Mouse (Mus musculus): ENCODE results near the gene Ccnl2. TPM values are rescaled to one million over a fixed set of nuclear protein-coding genes. Genes with fewer than 3 reads are reported as not detected.

Ccnl2 gene
- total and polyA plus RNA-seq, 3 experiments, result 46.1 to 103 (median 48.6) TPM

DNA sequence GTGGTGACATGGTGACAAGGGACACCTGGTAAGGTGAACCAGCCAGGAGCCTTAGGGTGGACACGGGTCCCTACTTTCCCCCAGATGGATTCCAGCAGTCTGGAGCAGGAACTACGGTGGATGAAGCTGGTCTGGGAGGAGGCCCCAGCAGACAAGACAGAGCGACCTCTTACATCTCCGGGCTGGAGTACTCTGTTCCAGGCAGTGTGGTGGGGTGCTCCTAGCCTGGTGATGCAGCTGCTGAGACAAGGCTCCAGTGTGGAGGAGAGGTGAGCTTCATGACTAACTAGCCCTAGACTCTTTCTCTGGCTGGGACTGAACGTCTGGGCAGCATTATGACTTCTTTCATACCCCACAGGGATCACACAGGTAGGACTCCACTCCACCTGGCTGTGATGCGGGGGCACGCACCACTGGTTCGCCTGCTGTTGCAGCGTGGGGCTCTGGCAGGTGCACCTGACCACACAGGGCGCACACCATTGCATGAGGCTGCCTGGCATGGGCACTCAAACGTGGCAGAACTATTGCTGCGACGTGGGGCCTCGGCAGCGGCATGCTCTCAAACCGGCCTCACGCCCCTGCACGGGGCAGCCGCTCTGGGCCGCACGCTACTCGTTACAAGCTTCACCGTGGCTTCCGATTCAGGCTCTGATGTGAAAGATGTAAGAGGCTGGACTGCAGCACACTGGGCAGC, 20.9 kb upstream of the Ccnl2 start:
- no peak for TF ChIP-seq POLR2AphosphoS2 (IDR thresholded peaks at IDR 0.05; ENCODE audit: low read length)
- no peak for TF ChIP-seq NRF1 (IDR thresholded peaks at IDR 0.05; ENCODE audit: insufficient read depth, low read depth, low read length, poor library complexity, severe bottlenecking)
- TF ChIP-seq GABPA (IDR thresholded peaks at IDR 0.05; ENCODE audit: low read depth, low read length), result no peak
- no peak for TF ChIP-seq ZC3H11A (IDR thresholded peaks at IDR 0.05; ENCODE audit: low read depth, low read length)
- no peak for TF ChIP-seq CTCF (IDR thresholded peaks at IDR 0.05 in 2 of 3, conservative IDR thresholded peaks at IDR 0.05 in 1 of 3; ENCODE audit: control insufficient read depth in 1 of 3, insufficient read depth in 1 of 3, low read depth in 2 of 3, low read length in 3 of 3, poor library complexity in 1 of 3, severe bottlenecking in 1 of 3)
- no peak for TF ChIP-seq BHLHE40 (IDR thresholded peaks at IDR 0.05; ENCODE audit: borderline replicate concordance, low read depth, low read length)
- no peak for DNase-seq (ENCODE audit: low read depth, low spot score)
- no peaks in the 10 kb centered on the region for H3K79me2 ChIP-seq (ENCODE audit: control insufficient read depth, insufficient read depth, low read length, poor library complexity)
- no peaks in the 10 kb centered on the region for H3K9me3 ChIP-seq (replicated peaks; ENCODE audit: insufficient read depth, low read length)
- no peak overlapping the region for H3K27ac ChIP-seq (ENCODE audit: control insufficient read depth, low read depth, low read length)
- H3K4me3 ChIP-seq (ENCODE audit: control insufficient read depth in 1 of 2, insufficient read depth in 1 of 2, low read depth in 2 of 2, low read length in 2 of 2), result no peak overlapping the region
- peaks cover 0 to 8% of the 10 kb centered on the region in 2 experiments; a peak in 2 of 4 replicates for H3K36me3 ChIP-seq (ENCODE audit: control insufficient read depth in 1 of 2, insufficient read depth in 2 of 2, low read length in 2 of 2)
- 0 out of 4 replicates have a peak, but pooled peaks cover 0 to 4% of the 10 kb centered on the region in 2 experiments for H3K27me3 ChIP-seq (ENCODE audit: control insufficient read depth in 1 of 2, insufficient read depth in 2 of 2, low read length in 2 of 2)
- H3K9ac ChIP-seq (ENCODE audit: control insufficient read depth, low read depth, low read length, poor library complexity, severe bottlenecking), result no peak overlapping the region
- peaks cover 3 to 10% of the 10 kb centered on the region in 2 experiments; a peak in 3 of 4 replicates for H3K4me1 ChIP-seq (ENCODE audit: control insufficient read depth in 1 of 2, insufficient read depth in 2 of 2, low read length in 2 of 2)

DNA sequence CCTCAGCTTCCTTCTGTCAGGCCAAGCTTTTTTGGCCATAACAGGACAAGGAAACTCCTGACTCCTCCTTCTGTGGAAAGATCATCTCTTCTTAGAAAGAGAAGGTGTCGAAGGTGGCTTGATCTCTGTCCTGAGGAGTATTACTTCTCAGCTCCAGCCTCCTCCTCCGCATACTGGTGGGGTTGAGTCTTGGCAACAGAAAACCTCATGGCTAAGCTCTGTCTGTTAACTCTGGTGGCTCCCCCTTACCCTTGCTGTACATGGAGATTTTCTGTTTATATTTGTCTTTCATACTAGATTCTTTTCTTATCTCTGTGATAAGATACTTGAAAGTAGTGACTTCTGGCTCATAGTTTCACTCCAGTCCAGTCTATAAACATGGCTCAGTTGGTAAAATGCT, 18.6 kb upstream of the Ccnl2 start:
- H3K27me3 ChIP-seq (ENCODE audit: control insufficient read depth in 1 of 2, insufficient read depth in 2 of 2, low read length in 2 of 2), result 0 out of 4 replicates have a peak, but pooled peaks cover 0 to 4% of the 10 kb centered on the region in 2 experiments
- no peak overlapping the region for H3K27ac ChIP-seq (ENCODE audit: control insufficient read depth, low read depth, low read length)
- peaks cover 0 to under 1% of the 10 kb centered on the region in 2 experiments; a peak in 2 of 4 replicates for H3K36me3 ChIP-seq (ENCODE audit: control insufficient read depth in 1 of 2, insufficient read depth in 2 of 2, low read length in 2 of 2)
- no peak for DNase-seq (ENCODE audit: low read depth, low spot score)
- H3K4me3 ChIP-seq (ENCODE audit: control insufficient read depth in 1 of 2, insufficient read depth in 1 of 2, low read depth in 2 of 2, low read length in 2 of 2), result no peak overlapping the region
- H3K9me3 ChIP-seq (replicated peaks; ENCODE audit: insufficient read depth, low read length), result no peaks in the 10 kb centered on the region
- no peaks in the 10 kb centered on the region for H3K79me2 ChIP-seq (ENCODE audit: control insufficient read depth, insufficient read depth, low read length, poor library complexity)
- TF ChIP-seq TAL1 (IDR thresholded peaks at IDR 0.05; ENCODE audit: low read length), result no peak
- TF ChIP-seq RAD21 (IDR thresholded peaks at IDR 0.05; ENCODE audit: low read depth, low read length), result no peak
- no peak for TF ChIP-seq CHD1 (IDR thresholded peaks at IDR 0.05; ENCODE audit: low read depth, low read length)
- TF ChIP-seq NRF1 (IDR thresholded peaks at IDR 0.05; ENCODE audit: insufficient read depth, low read depth, low read length, poor library complexity, severe bottlenecking), result no peak
- no peak for TF ChIP-seq ZMIZ1 (IDR thresholded peaks at IDR 0.05; ENCODE audit: low read depth, low read length)
- no peak for TF ChIP-seq MAX (IDR thresholded peaks at IDR 0.05; ENCODE audit: low read length)
- TF ChIP-seq HCFC1 (IDR thresholded peaks at IDR 0.05; ENCODE audit: low read depth, low read length), result no peak
- TF ChIP-seq MYB (IDR thresholded peaks at IDR 0.05; ENCODE audit: low read depth, low read length), result no peak
- no peak for TF ChIP-seq CHD2 (IDR thresholded peaks at IDR 0.05; ENCODE audit: low read length)
- no peak for TF ChIP-seq USF2 (IDR thresholded peaks at IDR 0.05; ENCODE audit: borderline replicate concordance in 1 of 2, insufficient read depth in 1 of 2, low read depth in 1 of 2, low read length in 2 of 2)
- TF ChIP-seq JUND (IDR thresholded peaks at IDR 0.05; ENCODE audit: low read depth, low read length), result no peak
- TF ChIP-seq GATA1 (IDR thresholded peaks at IDR 0.05; ENCODE audit: low read depth, low read length), result no peak
- TF ChIP-seq E2F4 (IDR thresholded peaks at IDR 0.05; ENCODE audit: borderline replicate concordance, low read depth, low read length), result no peak
- TF ChIP-seq POLR2A (IDR thresholded peaks at IDR 0.05; ENCODE audit: control insufficient read depth in 1 of 2, insufficient read depth in 1 of 2, low read depth in 1 of 2, low read length in 2 of 2, poor library complexity in 1 of 2), result no peak
- TF ChIP-seq GABPA (IDR thresholded peaks at IDR 0.05; ENCODE audit: low read depth, low read length), result no peak
- TF ChIP-seq BHLHE40 (IDR thresholded peaks at IDR 0.05; ENCODE audit: borderline replicate concordance, low read depth, low read length), result no peak
- no peak for TF ChIP-seq ZC3H11A (IDR thresholded peaks at IDR 0.05; ENCODE audit: low read depth, low read length)
- no peak overlapping the region for H3K9ac ChIP-seq (ENCODE audit: control insufficient read depth, low read depth, low read length, poor library complexity, severe bottlenecking)
- peaks cover under 1 to 1% of the 10 kb centered on the region in 2 experiments; a peak in 3 of 4 replicates for H3K4me1 ChIP-seq (ENCODE audit: control insufficient read depth in 1 of 2, insufficient read depth in 2 of 2, low read length in 2 of 2)

All from MEL (cell line).